8 mouse cellular contexts compared by ENCODE assay signal in genomic region chr7:63335146-63335545, GRCm38 (mm10).
DNase-seq lines count a peak whose midpoint lies in the region; ATAC-seq and TF ChIP-seq lines count a peak whose summit lies in the region.

No protein-coding gene starts in this region.

- TF ChIP-seq CTCF in lung, embryonic 14.5 days (IDR thresholded peaks at IDR 0.05; ENCODE audit: low read depth) = peak; percentile 58
- TF ChIP-seq CTCF in lung, adult 2 months (IDR thresholded peaks at IDR 0.05; ENCODE audit: insufficient read depth, low read length) = no peak
- 0 out of 2 replicates have a peak, but pooled peaks have one; percentile 27 for TF ChIP-seq CTCF in embryonic fibroblast, embryonic 13.5 days (IDR thresholded peaks at IDR 0.05; ENCODE audit: borderline replicate concordance, insufficient read depth, low read length)
- peak; percentile 77 for TF ChIP-seq CTCF in left cerebral cortex, adult 2 months (IDR thresholded peaks at IDR 0.05)

- H3K4me1 ChIP-seq in lung, embryonic 14.5 days (ENCODE audit: insufficient read depth) = no peaks in the 10 kb centered on the region
- H3K4me1 ChIP-seq in lung, adult 2 months (ENCODE audit: control insufficient read depth, insufficient read depth, low read length) = no peaks in the 10 kb centered on the region
- no peaks in the 10 kb centered on the region for H3K4me1 ChIP-seq in embryonic fibroblast, embryonic 13.5 days (ENCODE audit: control insufficient read depth, insufficient read depth, low read length)

- H3K27ac ChIP-seq in lung, embryonic 14.5 days (ENCODE audit: low read depth) = no peak overlapping the region
- no peak overlapping the region for H3K27ac ChIP-seq in embryonic fibroblast, embryonic 13.5 days (ENCODE audit: insufficient read depth, low read length)
- H3K27ac ChIP-seq in left cerebral cortex, adult 2 months = no peak overlapping the region

- ATAC-seq in lung, embryonic 14.5 days (ENCODE audit: insufficient read depth) = no peak

- TF ChIP-seq POLR2A in lung, adult 2 months (IDR thresholded peaks at IDR 0.05; ENCODE audit: borderline replicate concordance, extremely low read depth, low read depth, low read length) = no peak
- TF ChIP-seq POLR2A in embryonic fibroblast, embryonic 13.5 days (IDR thresholded peaks at IDR 0.05; ENCODE audit: low read depth, low read length) = no peak

- WGBS in lung, embryonic 14.5 days = 17% methylated on average over 1 of the region's 1 CpGs
- WGBS in lung, adult 2 months = 19% methylated on average over 1 of the region's 1 CpGs

- H3K4me2 ChIP-seq in lung, embryonic 14.5 days = no peak overlapping the region

- DNase-seq in lung, embryonic 14.5 days = peak; percentile 69
- DNase-seq in lung, adult 2 months = no peak
- DNase-seq in adrenal gland, postnatal 25 days = peak; percentile 9
- DNase-seq in left cerebral cortex, adult 2 months (ENCODE audit: extremely low spot score in 1 of 2, low spot score in 2 of 2) = peak; percentile 51 to 55
- DNase-seq in right cerebral cortex, postnatal 25 days = peak; percentile 24
- DNase-seq in gastrocnemius, adult 18-20 months (ENCODE audit: low spot score) = no peak
- DNase-seq in urinary bladder, adult 18-20 months (ENCODE audit: low spot score in 2 of 2) = no peak

- intact Hi-C loops in left cerebral cortex, adult 2 months (cut with DNase I) = no loop called here

- H3K4me3 ChIP-seq in lung, embryonic 14.5 days (ENCODE audit: low read depth, low read length) = no peak overlapping the region
- H3K4me3 ChIP-seq in lung, adult 2 months (replicated peaks; ENCODE audit: extremely low read depth, low read depth, low read length) = no peak overlapping the region
- H3K4me3 ChIP-seq in embryonic fibroblast, embryonic 13.5 days (ENCODE audit: insufficient read depth, low read length) = no peak overlapping the region
- H3K4me3 ChIP-seq in left cerebral cortex, adult 2 months = no peak overlapping the region

- no peaks in the 10 kb centered on the region for H3K9me3 ChIP-seq in lung, embryonic 14.5 days (ENCODE audit: low read depth, low read length)

- no peaks in the 10 kb centered on the region for H3K27me3 ChIP-seq in lung, embryonic 14.5 days (ENCODE audit: insufficient read depth, low read length)

- H3K36me3 ChIP-seq in lung, embryonic 14.5 days (ENCODE audit: insufficient read depth) = no peaks in the 10 kb centered on the region

- H3K9ac ChIP-seq in lung, embryonic 14.5 days = no peak overlapping the region

Comparison
In these comparisons a context has a peak if more than half of its experiments do, and no peak if none do; other contexts are left out.
1. DNase-seq: peak in lung, embryonic 14.5 days (single experiment), adrenal gland, postnatal 25 days (single experiment), left cerebral cortex, adult 2 months (2 of 2) and right cerebral cortex, postnatal 25 days (single experiment); none in lung, adult 2 months (single experiment), gastrocnemius, adult 18-20 months (single experiment) and urinary bladder, adult 18-20 months (0 of 2).